Mouse (Mus musculus): ENCODE data around the gene Gm10837. TPM values are rescaled to one million over a fixed set of nuclear protein-coding genes. Genes with fewer than 3 reads are reported as not detected.

Gm10837 gene
- total RNA-seq, 1 experiment from 2014 or later: not detected

GRCm38 (mm10) chr14:122479461-122480109 lies 10.8 kb upstream of the Gm10837 start:
- no peak for DNase-seq

GRCm38 (mm10) chr14:122480355-122480754 lies 10.0 kb upstream of the Gm10837 start:
- no peak for DNase-seq

- no peak for DNase-seq
Measured at GRCm38 (mm10) chr14:122481181-122481580, 9.2 kb upstream of the Gm10837 start.

- DNase-seq: no peak
Measured at GRCm38 (mm10) chr14:122482081-122483023, 8.0 kb upstream of the Gm10837 start.

GRCm38 (mm10) chr14:122483024-122483385 lies 7.4 kb upstream of the Gm10837 start:
- DNase-seq: no peak

- DNase-seq: no peak
Measured at GRCm38 (mm10) chr14:122483556-122484421, 6.6 kb upstream of the Gm10837 start.

- DNase-seq: no peak
Measured at GRCm38 (mm10) chr14:122484458-122484843, 5.9 kb upstream of the Gm10837 start.

GRCm38 (mm10) chr14:122484844-122485551 lies 5.4 kb upstream of the Gm10837 start:
- DNase-seq: no peak

GRCm38 (mm10) chr14:122485635-122486181 lies 4.7 kb upstream of the Gm10837 start:
- DNase-seq: no peak

- no peak for DNase-seq
Measured at GRCm38 (mm10) chr14:122486611-122487010, 3.8 kb upstream of the Gm10837 start.

- no peak for DNase-seq
Measured at GRCm38 (mm10) chr14:122487366-122487765, 3.0 kb upstream of the Gm10837 start.

GRCm38 (mm10) chr14:122489041-122489440 lies 1.3 kb upstream of the Gm10837 start:
- no peak for DNase-seq

GRCm38 (mm10) chr14:122489686-122490414 lies 536 bp upstream of the Gm10837 start:
- DNase-seq: no peak

GRCm38 (mm10) chr14:122491521-122491920 lies 1.1 kb downstream of the Gm10837 start:
- DNase-seq: no peak

- DNase-seq: no peak
Measured at GRCm38 (mm10) chr14:122492015-122492414, 1.6 kb downstream of the Gm10837 start.

GRCm38 (mm10) chr14:122509058-122509457 lies 18.7 kb downstream of the Gm10837 start:
- DNase-seq: no peak

GRCm38 (mm10) chr14:122511519-122511918 lies 21.1 kb downstream of the Gm10837 start:
- DNase-seq: no peak

GRCm38 (mm10) chr14:122513511-122514036 lies 23.2 kb downstream of the Gm10837 start:
- DNase-seq: no peak

GRCm38 (mm10) chr14:122528475-122528874 lies 38.1 kb downstream of the Gm10837 start:
- DNase-seq: no peak

All from adrenal gland, postnatal 14 days (tissue).